Mouse (Mus musculus): ENCODE data around the gene Abi3bp.

Gene Abi3bp

DNA sequence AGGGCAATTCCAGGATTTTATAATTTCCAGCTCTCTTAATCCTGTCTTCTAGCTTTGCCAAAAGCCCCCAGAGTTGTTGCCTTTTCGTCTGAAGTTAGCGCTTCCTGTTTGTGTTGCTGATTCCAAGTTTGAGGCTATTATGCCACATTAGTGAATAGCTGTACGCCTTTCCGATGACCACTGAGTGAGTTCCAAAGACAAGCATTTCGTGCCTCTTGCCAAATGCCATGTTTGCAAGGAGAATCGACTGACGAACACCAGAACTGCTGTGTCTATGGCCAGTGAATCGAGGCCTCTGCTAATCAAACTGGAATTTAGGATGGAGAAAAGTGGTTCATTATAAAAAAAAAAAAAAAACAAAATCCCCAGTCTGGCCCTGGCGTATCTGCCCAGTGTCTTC is 40.3 kb downstream of the Abi3bp start:
- no peak for DNase-seq

DNA sequence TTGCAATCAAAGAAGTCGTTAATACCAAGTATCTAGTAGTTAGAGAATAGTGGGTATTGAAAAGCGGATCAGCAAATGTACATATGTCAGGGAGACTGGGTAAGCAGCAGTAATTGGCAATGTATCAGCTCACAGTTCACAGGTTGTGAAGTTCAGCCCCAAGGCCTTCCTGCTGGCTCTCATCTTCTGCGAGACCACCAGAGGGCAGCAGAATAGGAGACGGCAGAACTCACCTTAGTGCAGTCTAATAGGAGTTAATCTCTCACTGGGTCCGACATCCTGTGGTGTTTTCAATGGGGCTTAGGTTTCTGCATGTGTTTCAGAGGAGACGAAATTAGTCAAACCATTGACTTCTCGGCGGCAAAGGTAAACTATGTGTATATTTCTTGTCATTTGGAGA is 46.7 kb downstream of the Abi3bp start:
- DNase-seq = no peak

DNA sequence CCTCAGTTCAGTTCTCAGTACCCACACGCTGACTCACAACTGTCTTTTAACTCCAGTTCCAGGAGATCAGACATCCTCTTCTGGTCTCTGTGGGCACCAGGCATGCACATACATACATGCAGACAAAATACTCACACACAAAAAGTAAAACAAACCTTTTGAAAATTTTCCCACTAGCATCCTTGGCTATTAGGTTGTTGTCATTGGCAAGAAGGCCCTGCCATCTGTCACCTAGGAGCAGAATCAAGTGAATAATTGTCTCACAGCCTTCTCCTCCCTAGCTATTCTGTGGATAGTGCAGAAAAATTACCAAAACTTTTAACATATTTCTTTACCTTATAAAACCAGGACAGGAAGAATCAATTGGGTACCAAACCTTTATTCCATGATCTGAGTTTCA is 48.8 kb downstream of the Abi3bp start:
- peak; percentile 7 for DNase-seq

DNA sequence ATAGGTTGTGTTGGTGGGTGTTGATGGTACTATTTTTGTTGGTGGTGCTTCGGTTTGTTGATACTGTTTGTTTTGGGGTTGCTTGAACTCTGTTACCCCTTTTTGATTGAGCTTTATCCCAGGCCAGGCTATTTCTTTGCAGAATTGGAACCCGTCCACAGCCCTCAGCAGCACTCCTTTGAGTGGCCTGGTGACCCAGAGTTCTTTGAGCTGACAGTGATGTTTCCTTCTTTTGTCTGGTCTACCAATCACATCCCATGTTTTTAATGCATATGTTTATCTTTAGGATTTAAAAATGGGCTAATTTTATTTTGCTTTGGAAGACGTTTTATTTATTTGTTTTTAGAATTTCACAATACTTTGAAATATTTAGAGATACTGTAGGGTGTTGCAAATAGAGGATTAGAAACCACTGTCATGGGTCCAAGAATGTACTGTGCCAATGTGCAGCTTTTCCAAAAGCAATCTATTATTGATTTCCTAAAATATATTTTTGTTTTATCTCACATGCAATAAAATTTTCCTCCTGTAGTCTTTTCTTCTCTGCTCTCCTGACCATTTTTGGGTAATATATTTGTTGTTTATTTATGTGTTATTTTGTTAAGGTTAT is 50.5 kb downstream of the Abi3bp start:
- no peak for DNase-seq

DNA sequence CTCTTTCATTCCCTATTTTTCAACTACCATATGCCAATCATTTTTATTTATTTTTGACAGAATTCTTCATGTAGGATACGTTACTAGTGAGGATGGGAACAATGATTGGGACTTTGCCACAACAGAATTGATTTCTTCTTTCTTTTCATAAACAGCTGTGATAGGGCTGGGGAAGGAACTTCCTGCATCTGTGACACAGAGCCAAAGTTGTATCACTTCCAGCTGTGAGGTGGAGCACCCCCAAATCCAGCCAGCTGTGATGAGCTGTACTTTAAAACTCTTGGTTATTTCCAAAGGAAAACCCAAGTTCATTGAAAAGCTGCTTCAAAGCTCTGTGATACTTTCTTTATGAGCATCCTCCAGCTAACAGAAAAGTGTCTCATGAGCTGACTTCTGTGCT is 101.9 kb downstream of the Abi3bp start:
- DNase-seq = no peak

DNA sequence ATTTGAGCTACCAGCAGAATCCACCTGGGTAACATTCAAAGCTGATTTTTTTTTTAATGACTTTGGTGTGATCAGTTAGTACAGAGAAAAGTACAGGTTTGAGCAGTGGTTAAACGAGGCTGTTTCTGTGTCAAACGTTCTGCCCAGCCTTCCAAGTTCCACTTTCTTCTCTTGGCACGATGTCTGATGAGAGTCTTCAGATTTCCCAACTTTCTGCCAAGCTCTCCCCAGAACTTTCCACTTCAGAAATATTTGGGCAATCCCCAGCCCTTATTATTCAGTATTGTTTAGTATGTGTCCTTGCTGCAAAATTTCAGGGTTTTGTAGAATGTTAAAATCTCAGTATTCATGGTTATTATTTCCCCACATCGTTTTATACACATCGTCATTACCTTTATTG is 115.9 kb downstream of the Abi3bp start:
- no peak for DNase-seq

DNA sequence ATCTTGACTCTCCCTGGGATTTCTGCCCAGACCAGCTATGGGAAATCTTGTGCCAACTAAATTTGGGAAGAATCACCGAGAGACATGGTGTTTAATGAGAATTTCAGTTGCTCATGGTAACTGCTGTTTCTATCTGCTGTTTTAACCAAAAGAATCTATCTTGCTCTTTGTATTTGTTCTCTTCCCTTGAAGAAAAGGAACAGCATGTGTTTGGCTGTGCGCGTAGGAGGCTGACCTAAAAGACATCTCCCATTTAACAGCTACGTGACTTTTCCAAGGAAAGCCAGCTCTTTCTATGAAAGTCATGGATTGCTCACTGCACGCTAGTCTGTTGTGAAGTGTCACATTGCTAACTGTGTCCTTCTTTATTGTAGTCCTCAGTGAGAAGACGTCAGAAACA is 117.2 kb downstream of the Abi3bp start:
- peak; percentile 22 for DNase-seq

DNA sequence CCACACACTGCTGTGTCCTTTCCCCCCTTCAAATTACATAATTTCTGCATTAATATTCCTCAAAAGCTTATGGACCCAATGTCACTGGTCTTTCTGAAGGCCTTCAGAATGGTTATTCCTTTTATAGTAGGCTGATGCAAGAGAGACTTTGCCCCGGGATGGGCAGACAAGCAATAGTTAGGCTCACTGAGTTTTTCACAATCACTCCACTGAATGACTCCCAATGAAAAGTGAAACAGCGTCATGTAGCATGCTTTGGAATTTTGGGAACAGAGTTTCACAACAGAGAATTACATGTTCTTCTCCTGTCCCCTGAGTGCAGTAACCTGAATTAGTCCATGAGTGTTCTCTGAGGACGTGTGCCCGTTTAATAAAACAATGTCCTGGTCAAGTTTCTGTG is 120.7 kb downstream of the Abi3bp start:
- DNase-seq = no peak

DNA sequence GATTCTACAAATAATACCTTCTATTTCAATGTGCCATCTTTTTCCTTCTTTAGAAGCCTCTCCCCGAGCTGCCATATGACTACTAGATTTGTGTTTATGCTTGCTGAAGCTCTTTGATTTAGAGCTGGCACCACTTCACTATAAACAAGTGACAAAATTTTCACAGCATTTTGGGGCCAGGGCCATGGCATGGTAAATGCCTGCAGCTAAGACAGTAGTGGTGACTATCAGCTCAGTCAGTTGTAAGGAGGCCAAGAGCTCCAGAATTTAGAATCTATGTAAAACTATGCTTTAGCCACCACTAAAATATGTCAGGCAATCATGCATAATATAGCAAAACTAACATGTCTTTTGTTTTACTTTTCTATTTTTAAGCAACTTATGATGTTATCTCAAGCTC is 124.7 kb downstream of the Abi3bp start:
- no peak for DNase-seq

DNA sequence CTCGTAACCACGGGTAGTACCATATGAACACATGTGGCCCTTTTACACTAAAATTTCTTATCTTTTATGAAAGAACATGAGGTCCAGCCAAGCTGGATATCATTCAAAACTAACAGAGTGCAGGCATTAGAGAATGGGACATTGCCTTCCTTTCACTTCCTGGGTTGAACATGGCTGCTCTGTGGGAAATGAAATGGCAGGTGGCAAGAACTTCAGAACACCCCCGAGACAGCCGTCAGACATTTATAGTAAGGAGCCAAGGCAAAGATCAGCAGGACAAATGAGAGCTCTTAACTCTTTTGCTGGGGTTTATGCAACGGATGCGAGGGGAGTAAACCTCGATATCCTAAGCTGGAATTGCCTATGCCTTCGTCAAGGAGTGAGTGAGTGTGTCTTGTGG is 132.9 kb downstream of the Abi3bp start:
- DNase-seq = no peak

DNA sequence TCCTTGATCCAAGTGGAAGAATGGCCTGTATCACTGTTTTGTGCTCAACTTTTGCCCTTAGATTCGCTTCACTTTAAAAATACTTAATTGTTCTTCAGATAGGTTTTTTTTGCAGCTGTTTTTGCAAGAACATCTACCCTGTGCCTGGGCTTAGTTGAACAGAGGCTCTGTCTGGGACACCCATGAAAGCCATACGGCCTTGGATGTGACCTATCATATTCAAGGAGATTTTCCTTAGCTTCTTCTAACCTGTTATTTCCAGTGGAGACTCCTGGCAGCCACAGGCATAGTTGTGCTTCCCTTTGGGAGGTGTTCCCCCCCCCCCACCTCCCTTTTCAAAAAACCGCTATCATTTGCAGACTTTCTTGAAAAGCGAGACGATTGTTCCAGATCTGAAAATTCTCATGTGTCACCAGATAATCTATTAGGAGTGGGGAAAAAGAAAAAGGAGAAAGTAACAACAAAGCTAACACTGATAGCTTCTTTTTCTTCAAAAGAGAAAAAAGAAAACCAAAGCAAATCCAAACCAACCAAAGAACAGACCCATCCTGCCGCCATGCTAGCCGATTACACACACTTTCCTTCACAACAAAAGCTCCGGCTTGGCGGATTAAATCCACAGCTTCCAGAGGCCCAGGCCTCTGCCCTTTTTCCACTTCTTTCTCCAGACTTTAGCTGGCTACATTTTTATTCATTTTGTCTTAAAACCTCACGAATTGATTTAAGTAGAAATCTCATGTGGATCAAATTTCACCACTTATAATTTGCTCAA is 133.6 kb downstream of the Abi3bp start:
- DNase-seq = no peak

DNA sequence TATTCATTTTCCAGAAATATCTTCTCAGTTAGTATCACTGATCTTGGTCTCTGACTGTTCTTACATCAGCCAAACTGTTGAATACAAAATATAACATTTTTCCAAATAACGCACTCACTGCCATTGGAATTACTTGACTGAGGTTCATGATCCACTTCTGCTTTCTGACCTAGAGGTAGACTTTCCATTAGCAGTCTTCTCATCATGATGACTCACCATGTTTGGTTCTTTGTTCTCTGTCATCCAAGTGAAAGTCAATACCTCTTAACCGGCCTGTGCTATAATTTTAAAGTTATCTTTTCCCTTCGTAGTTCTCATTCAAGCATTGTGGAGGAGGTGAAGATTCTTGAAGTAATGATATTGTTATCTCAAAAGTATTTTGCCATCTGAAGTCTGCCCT is 160.9 kb downstream of the Abi3bp start:
- no peak for DNase-seq

DNA sequence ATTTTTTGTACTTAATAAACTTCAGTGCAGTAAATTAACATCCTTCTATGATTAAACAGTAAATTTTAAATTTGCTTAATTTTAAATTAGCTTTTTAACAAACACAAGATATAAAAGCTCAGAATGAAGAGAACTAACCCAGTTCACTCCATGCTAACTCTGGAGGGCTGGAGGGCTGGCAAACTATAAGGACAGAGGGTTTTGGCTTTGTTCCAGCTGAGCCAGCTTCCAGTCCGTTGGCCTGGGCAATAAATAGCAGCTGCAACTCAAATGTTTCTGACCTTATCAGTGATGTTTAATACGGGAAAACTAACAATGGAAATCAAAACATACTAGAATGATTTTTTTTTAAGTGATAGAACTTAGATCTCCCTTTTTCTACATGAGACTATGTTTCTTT is 167.6 kb downstream of the Abi3bp start:
- no peak for DNase-seq

DNA sequence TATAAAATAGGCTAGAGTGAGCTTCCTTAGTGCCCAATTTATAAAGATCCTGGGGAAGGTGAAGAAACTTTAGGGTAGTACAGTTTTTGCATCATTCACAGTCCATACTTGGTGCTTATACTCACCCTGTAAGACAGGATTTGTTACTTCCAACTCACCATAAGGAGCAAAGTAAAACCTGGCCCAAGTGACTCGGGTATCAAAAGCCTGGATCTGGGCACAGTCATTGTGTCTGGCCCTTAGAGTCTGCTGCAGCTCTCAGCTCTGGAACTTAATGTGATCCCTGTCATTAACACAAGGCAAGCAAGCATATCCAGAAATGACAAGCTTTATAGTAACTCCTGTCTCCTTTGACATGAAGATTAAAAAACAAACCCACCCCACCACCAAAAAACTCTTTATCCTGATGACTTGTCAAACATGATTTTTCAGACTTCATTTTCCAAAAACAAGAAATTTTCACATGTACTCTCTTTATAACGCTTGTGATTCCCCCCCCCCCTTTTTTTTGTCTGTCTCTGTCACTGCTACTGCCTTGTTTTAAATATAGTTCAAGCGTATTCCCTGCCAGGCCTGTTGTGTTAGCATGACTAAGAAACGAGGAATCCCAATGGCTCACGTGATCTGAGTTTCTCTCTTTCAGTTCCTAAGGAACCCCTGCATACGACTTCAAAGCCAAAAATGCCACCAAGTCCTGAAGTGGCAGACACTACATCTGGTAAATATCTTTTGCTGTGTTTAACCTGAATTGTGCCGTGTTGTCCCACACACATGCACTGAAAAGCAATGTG is 168.9 kb downstream of the Abi3bp start:
- DNase-seq = no peak

DNA sequence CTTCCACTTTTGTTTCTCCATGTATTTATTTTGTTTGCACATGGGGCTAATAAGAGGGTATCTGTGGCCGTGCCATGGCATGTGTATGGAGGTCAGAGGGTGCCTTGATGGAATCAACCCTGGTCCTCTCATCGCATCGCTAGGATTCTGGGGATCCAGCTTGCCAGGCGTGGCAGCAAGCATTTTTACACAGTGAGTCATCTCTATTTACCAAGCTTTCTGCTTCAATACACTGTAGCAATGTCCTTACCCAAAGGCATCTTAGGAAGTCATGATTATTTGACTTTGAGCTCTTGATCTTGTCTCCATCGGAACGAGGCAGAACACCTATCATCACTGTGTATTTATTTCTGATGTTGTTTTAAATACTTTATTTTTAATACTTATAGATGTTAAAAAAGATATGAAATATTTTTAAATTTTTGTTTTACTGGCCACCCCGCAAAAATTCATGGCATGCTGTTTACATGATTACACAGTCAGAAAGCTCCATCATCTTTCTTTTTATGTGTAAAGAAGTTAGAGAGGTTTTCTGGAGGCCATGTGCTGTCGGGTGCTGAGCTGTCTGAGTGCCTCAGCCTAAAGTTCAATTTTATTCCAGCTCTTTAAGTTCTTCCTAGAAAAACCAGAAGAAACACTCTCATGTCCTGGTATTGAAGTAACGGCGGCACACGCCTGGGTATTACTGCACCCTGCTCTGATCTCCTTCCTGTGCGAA is 177.7 kb downstream of the Abi3bp start:
- no peak for DNase-seq

DNA sequence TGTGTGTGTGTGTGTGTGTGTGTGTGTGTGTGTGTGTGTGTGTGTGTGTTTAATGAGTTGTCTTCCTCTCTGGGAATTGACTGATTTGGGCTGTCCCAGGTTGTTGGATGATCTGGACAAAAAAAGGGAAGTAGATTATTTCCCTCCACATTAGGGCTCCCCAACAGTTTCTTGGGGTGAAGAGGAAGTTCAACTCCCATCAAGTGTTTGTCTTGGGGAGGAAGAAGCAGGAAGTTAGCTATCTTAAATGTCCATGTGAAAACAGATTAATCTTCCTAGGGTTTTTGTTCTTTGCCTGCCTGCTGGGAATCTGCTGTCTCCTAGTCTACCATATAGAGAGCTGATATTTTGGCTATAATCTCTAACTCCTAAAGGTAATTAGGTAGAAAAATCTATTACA is 181.2 kb downstream of the Abi3bp start:
- no peak for DNase-seq

DNA sequence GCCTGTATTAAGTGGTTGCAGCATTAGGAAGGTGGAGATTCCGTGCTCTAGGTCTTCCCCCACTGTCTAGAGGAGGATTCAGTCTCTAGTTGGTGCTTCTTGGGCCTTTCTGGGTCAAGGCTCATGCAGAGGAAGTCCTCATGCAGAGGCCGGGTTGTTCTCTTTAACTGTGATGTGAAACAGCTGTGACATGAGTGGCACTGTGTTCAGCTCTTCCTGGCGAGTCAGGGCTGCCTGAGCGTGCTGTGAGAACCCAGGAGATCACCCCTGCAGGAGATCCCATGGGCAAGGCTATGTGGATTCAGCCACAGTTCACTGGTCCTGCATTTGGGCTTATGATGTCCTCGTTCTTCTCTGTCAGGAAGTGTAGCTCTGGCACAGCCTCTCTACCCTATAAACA is 191.8 kb downstream of the Abi3bp start:
- DNase-seq = no peak

DNA sequence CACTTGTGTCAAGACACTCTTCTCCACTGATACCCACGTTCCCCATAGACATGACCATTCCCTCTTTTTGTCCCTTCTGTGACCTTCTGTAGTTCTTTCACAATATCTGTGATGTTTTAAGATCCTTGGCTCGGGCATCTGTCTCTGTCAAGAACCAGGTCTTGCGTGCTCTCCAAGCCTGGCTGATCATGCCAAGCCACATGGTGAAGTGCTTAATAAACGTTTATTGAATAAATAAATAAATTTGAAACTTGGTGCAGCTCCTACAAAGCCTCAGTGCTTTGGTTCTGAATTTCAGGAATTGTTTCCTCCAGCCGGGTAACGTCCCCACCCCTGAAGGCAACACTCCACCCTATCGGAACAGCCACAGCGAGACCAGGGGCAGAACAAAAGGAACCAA is 193.3 kb downstream of the Abi3bp start:
- DNase-seq = no peak

DNA sequence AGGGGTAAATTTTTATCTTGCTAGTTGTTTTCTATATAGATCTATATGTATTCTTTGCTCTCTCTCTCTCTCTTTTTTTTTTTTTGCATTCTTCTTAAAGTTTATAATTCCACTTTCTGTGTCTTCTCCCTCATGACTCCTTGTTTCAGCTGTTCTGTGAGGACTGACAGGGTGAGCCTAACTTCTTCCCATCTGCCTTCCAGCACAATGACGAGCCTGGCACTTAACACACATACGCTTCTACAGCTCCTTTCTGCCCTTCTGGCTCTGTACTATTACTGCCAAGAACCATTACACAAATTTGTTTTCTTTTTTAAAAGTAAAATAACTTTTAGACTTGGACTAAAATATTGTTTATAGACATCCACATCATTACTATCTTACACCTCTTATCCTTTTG is 195.7 kb downstream of the Abi3bp start:
- no peak for DNase-seq

DNA sequence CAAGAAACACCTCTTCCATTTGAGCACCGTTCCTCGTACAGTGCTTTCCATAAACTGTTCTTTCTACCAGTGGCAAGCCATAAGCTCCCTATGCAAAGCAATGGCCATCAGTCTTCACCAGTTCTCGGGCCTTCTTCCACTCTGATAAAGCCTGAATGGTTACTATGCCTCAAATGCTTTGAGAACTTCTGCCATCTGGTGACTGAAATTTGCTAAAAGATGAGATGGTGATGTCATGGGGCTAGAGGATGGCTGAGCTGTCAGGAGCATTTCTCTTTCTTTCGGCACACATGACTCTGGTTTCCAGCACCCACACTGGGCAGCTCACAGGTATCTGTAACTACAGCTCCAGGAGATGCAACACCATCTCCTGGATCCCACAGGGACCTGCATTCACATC is 199.5 kb downstream of the Abi3bp start:
- DNase-seq = peak; percentile 21

DNA sequence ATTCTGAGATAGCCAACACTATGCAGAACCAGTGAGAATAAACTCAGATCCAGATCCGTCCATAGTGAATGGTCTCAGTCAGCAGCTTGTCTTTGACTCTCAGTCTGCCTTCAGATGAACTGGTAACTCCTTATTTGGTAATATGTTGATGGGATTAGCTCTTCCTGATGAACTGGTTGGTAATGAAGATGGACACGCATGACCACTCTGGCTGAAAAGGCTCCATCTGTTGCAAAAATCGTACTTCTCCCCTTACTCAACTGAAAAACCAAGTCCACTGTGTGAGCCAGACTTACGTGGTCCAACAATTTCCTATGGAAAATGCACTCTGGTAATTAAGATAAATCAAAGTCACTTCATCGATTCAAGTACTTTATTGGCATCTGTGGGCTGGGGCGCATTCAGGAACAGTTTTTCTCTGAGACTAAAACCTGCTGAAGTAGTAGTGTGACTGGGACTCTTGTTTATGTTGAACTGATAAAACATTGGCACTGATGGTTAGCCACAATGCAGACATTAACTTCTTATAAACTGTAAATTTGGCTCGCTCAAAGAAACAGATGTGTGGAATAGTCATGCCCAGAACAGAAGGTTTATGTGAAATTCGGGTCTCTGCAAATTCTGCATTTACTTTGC is 203.4 kb downstream of the Abi3bp start:
- DNase-seq = no peak

DNA sequence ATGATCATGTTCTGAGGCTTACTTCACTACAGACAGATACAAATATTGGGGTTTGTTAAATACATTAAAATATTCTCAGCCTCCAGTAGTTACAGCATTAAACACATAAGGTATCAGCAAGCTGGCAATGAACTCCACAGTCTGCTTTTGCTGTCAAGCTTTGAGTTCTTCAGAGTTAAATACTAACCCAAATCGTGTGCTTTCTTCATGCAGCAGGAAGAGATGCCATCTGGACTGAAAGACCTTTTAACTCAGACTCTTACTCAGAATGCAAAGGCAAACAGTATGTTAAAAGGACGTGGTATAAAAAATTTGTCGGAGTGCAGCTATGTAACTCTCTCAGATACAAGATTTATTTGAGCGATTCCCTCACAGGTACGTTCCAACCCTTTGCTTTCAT is 209.1 kb downstream of the Abi3bp start:
- peak; percentile 21 for DNase-seq

DNA sequence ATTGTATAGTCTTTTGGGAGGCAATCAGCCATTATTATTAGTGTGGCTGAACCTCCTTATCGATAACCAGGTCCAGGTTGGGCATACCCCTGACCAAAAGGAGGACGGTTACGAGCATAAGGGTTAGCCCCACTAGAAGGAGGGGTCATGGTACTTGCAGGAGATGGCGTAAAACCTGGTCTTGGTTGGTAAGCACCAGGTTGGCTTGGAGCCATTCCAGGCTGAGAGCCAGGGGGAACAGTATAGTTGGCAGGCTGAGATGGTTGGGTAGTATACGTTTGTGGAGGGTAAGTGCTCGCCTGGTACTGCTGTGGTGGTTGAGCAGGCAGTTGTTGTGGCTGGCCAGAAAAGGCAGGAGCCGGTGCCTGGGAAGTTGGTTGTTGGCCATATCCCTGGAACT is 213.0 kb downstream of the Abi3bp start:
- no peak for DNase-seq

Data from layer of hippocampus, adult 9-11 months (tissue).